Mouse (Mus musculus) gastrocnemius, postnatal 10 days (tissue): ENCODE data around the gene Acot9. TPM values are rescaled to one million over a fixed set of nuclear protein-coding genes. Genes with fewer than 3 reads are reported as not detected.

Experiments used
- DNase-seq: peaks from one replicate; pipeline ENCODE4 v3.0.0; 2021; ENCODE audit warnings: mixed read lengths
- long read RNA-seq, 2 experiments: library from polyadenylated mRNA; stranded (forward); transcript quantifications; one replicate each; pipeline ENCODE4 v2.0.0; 2021
- total RNA-seq, 2 experiments: library from RNA; stranded (reverse); gene quantifications; 2 replicates each; pipeline ENCODE4 v1.2.3; 2021

Acot9 gene
- total RNA-seq, result 10 to 100 TPM; 28.0 to 28.8 TPM
- long read RNA-seq, experiment 1, transcript Acot9-201 (15 exons, 1,752 nt), result major isoform, 25 of 31 reads
- long read RNA-seq, experiment 1, partial matches to known transcripts, result 1 of 31 reads
- long read RNA-seq, experiment 1, other reads (novel, unspliced or antisense), result 1 of 31 reads
- long read RNA-seq, experiment 2, transcript Acot9-201 (15 exons, 1,752 nt), result major isoform, 35 of 37 reads
- long read RNA-seq, experiment 2, partial matches to known transcripts, result 0 of 37 reads
- long read RNA-seq, experiment 2, other reads (novel, unspliced or antisense), result 2 of 37 reads

DNA sequence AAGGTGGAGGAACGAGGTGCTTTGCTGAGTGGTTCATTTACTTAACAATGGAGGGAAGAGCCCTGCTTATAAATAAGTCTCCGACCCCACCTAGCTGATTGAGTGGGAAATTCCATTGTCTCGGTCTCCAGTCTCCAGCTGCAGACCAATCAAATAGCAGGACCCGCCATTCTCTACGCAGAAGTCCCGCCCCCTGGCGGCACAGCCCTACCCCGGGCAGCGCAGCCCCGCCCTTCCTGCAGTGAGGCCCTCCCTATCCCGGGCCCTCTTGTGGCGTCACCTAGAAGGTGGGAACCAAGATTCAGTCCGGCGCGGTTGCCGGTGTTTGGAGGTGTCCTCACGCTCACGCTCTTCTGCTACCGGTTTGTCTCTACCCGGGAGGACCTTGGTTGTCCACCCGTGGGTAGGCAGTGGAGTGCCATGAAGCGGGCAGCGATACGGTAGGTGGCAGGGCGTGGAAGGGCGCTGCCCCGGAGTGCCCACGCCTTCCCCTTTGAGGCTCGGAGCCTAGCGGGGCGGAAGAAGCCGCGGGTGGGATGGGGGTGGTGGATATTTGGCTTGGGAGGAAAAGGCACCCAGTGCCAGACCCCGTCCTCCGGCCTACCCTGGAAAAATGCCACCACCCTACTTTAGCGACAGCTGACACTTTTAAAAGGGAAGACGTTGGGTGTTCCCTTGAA lies at the start of gene Acot9:
Gene Acot9 (plus strand): TSS at position 209 of the 680 bp plus-strand sequence.
- DNase-seq, result peak; percentile 84

DNA sequence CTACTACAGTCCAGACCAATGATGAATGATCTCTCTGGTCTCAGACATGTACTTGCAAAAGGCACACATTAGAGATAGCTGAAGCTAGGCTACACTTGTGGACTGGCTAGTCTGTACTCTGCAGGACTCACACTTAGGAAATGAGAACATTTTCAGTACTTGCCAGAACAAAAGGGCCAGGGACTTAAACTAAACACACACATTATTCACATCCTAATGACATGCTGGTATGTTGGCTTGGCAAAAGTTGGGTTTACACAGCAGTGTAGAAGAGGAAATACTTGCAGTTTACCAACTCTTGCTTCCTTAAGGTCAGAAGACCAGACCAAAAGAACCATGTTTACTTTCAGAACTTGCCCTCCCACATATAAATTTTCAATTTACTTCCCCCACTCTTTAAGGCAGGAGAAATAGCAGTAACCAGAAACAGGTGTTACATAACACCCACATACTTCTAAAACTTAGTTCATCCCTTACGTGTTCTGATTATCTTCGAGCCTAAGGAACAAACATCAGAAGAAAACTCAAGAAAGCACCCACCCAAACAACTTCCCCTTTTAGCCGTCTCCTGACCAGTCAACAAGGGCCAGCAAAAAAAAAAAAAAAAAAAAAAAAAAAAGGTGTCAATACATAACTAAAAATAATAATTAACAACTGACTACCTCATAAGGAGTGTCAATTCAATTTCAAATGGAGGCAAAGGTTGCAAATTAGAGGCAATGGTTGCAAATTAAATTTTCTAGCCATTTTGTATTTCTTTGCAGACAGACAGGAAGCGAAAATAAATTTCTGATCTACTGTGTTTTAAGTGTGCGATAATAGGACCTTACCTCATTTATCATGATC lies 47.7 kb upstream of the Acot9 start:
- no peak for DNase-seq

DNA sequence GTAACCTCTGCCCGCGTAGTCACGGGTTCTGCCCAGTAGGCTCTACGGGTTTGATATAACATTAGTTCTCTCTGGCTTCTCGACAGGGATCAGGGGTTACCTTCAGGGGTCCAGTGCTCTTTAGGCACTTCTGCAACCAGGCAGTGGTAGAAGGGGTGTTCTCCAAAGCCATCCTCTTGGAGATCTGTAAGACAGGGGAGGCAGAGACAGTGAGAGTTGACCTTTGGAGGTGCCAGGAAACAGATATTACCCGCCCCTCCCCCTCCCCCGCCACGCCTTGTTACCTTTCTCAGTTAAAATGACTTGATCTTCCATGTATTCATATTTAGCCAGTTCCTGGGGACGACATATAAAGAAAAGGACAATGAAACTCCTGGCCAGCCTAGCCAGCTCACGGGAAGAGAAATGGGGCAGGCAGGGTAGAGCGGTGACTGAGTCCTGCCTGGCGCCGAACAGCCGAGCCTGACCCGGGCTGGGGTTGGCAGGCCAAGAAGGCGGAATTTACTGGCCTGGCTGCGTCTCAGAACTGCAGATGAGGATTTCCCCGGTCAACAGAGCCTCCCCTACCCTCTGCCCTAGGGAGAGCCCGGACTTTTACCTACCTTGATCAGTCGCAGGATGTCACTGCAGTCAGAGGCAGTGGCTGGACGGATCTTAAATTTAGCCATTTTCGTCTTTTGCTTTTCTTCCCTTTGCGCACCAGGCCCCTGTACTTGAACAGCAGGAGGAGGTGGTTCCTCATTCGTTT lies 46.6 kb upstream of the Acot9 start:
- DNase-seq, result peak; percentile 23

DNA sequence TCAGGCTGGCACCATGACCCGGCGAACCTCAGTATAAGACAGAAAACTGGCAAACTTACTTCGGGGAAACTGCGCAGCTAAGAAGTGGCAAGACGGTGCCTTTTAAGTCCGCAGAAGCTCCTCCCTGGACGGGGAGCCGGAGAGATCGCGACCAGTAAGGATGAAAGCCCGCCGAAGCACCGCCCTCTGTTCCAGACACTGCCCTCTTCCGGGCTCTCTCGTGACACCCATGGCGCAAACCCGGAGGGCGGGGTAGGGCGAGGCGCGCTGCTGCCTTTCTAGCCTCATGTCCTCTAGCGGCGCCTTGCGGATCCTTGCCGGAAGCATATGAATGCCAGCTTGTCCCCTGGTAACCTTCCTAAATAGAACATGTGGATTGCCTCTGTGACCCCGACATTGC lies 46.0 kb upstream of the Acot9 start, which contains the start of gene Sat1:
Gene Sat1 (minus strand): TSS at position 179 of the 400 bp plus-strand sequence.
- DNase-seq, result peak; percentile 83

DNA sequence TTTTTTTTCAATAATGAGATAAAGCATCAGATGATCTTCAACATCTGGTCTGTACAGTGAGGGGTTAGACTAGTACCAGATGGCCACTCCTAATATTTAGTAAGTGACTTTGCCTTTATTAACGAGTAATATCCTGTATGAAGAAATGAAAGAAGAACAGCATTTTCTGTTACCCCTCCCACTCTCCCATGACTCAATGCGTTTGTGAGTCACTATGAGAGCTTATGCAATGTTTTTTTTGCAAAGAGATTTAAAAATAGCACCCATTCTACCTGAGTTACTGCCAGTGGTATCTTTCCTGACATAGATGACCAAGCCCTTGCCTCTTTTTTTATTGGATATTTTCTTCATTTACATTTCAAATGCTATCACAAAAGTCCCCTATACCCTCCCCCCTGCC lies 44.0 kb upstream of the Acot9 start:
- no peak for DNase-seq

DNA sequence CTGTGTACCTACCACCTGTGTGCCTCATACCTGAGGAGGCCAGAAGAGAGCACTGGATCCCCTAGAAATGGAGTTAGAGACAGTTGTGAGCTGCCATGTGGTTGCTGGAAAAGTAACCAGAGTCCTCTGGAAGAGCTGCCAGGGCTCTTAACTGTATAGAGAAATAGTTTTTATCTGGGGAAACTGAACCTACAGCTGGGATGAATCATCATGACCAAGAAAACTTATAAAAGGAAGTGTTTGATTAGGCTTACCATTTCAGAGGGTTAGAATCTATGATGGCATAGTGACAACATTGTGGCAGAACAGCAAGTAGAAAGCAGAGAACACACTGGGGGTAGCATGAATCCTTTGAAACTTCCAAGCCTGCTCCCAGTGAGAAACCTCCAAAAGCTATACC lies 5.4 kb upstream of the Acot9 start:
- no peak for DNase-seq

DNA sequence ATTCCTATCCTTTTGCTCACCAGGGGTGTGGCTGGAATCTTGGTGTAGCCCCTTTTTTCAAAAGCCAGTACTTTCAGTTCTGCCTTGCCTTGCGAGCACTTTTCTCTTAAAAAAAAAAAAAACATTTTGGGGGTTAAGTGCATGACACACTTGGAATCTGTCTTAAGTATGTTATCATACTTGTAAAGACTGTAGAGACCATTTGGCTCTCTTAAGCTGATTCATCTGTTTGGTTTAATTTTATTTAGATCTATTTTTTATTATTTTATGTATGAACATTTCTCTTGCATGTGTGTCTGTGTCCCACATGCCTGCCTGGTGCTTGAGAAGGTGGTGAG lies 641 bp downstream of the Acot9 start:
- no peak for DNase-seq

DNA sequence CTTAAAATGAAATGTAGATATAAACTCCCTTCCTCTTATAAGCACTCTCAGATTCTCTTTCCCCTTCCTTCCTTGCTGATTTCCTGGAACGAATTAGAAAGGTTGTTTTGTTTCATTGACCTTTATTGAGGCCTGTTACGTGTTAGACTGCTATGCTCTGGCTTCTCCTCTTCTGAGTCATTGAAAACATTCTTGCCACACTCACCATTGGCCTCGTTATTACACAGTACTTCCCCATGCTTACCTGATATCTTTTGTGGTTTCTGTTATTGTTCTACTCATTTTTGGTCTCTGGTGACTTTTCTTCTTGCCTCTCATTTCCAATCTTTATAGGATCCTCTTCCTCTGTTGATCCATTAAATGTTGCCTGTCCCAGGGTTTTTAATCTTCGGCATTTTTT lies 16.2 kb downstream of the Acot9 start:
- DNase-seq, result no peak

DNA sequence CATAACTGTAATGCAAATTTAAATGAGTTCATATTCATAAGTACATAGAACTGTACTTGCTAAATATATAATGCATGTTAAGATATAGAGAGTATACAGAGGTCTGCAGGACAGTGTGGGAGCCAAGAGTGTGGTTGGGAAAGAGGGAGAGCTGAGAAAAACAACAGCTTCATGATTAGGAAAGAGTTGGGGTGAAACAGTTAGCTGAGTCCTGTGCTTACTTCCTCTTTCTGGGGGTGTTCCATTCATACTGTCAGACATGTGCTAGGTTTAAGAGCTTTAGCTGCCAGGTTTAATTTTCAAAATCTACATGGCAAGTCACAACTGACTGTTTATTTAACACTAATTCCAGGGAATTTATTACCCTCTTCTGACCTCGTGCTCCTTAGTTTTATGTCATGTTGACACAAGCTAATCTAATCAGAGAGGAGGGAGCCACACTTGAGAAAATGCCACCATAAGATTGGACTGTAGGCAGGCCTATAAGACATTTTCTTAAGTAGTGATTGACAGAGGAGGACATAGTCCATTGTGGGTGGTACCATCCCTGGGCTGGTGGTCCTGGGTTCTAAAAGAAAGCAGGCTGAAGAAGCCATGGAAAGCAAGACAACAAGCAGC lies 18.3 kb downstream of the Acot9 start:
- no peak for DNase-seq

DNA sequence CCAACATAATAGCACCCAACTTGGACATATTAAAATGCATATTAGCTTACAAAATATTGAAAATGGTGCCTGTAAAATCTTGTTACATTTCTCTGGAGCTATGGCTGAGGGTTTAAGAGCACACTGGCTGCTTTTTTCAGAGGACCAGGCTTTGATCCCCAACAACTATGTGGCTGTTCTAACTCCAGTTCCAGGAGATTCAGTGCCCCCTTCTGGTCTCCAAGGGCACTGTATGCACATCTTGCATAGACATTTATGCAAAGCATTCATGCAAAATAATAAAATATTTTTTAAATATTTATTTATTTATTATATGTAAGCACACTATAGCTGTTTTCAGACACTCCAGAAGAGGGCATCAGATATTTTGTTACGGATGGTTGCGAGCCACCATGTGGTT lies 44.1 kb downstream of the Acot9 start:
- DNase-seq, result no peak

DNA sequence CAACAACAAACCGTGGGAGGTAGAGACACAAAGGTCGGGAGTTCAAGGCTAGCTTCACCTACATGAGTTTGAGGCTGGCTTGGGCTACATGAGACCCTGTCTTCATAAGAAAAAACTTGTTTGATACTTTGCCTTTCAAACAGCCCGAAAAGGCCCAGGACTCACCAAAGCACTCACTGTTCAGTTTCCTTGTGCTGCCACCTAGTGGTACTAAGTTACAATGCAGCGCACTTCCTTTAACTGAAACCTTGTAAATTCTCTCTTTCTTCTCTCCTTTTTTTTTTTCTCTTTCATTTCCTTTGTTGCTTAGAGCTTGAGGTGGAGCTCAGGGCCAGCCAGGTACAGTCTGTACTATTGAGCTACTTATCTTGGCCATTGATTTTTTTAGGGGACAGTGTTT lies 55.8 kb downstream of the Acot9 start:
- peak; percentile 24 for DNase-seq

DNA sequence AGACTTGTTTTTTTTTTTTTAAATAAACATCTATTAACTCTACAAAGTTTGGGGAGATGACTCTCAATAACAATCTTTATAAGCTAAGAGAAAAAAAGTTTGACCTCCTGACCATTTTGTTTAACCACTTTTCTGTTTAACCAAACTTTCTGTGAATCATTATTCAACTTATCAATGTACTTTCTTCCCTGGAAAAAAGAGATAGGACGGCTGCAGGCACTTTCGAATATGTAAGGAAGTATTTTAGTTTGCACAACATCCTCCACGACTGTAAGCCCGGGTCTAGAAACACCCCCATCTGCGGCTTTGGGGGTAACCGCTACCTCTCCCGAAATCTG lies 75.3 kb downstream of the Acot9 start:
- DNase-seq, result no peak

DNA sequence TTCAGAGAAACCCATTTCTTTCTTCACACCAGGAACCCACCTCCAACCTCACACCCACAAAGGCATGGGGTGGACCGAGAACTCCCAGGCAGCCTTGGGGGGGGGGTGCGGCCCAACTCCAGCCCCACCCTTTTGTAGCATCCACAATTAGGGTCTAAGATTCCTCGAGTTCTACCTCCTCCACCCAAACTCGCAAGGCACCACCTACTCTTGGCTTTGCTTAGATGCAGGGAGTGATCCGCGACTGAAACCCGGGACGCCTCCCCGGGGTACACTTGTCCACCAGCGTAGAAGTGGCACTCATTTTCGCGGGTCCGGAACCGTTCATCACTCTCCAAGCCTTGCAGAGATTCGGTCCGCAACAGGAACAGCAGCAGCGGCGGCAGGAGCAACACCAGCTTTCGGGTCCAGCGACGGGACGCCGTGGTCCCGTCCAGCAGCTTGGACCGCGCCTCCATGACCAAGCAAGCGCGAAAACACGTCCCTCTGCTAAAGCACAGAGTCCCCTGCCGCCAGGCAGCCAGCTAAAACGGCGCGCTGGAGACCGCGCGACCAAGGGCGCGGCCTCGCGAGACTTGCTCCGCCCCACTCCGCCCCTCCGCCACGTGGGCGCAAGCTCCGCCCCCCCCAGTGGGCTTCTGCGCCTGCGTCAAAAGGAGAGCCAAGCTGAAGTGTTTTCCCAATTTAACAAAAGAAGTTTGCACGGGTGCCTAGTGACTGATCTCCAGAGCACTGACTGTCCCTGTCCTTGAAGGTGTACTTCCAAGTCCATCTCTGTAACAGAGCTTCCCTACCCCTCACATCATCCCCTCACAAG lies 75.9 kb downstream of the Acot9 start:
- DNase-seq, result peak; percentile 86

DNA sequence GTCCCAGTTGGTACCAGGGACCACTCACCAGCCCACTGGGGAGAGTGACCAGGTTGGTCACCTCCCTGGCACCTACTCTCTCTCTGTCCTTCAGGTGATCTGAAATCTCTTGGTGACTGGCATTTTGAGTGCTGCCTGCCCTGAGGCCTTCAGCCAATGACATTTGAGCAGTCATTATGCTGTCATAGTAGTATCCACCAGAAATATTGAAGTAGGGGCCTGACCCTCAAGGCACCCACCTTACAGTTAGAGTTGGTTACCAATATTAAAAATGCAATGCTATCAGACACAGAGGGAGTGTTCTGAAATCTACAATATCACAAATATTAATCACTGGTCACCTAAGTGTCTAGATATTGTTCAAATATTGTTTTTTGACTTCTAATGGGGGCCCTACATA lies 78.4 kb downstream of the Acot9 start, which contains the start of gene Prdx4:
Gene Prdx4 (minus strand): TSS at position 101 of the 400 bp plus-strand sequence.
- no peak for DNase-seq

DNA sequence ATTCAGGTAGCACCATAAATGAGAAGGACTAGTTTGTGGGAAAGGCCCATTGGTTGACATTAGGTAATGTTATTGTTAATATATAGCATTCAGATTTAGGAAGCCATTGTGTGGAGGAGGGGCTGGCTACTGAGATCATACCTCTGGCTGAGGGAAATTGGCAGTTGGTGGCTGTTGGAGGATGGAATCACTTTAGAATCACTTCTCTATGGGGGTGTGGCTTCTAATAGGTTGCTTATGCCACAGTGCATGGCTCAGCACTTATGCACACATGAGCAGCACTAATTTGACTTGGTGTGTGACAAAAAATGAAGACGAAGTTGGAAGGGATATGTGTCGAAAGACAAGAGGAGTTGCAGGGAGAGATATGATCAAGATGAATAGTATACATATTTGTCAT lies 84.0 kb downstream of the Acot9 start:
- no peak for DNase-seq

Other genes with a start within 250 kb of the Acot9 start
- not detected for gene Magea5, start 199.3 kb upstream of the Acot9 start, total RNA-seq
- not detected for gene Magea1, start 172.7 kb upstream of the Acot9 start, total RNA-seq
- gene Magea2, start 168.8 kb upstream of the Acot9 start, total RNA-seq, result not detected
- not detected for gene Cldn34b2, start 134.0 kb upstream of the Acot9 start, total RNA-seq
- gene Sat1, start 46.0 kb upstream of the Acot9 start, total RNA-seq, result 10 to 100 TPM; 23.7 to 24.2 TPM
- 10 to 100 TPM; 42.5 to 48.9 TPM for gene Prdx4, start 78.3 kb downstream of the Acot9 start, total RNA-seq